ENCODE assay signal across 17 mouse cellular contexts in genomic region chr8:47392290-47392689, GRCm38 (mm10). TPM values are rescaled to one million over a fixed set of nuclear protein-coding genes. Genes with fewer than 3 reads are reported as not detected.
DNase-seq lines count a peak whose midpoint lies in the region; ATAC-seq lines count a peak whose summit lies in the region.
"Had no signal": no experiment of that assay in that cellular context is flagged by ENCODE, and none has a peak within 500 bp of the region (broad histone marks: within the 10 kb centered on the region; RNA-seq: fewer than 3 reads in every experiment).

No protein-coding gene starts in this region.

- 62% methylated on average over 18 of the region's 18 CpGs for WGBS in heart, embryonic 14.5 days
- WGBS in neural tube, embryonic 14.5 days = 71% methylated on average over 18 of the region's 18 CpGs
- WGBS in kidney, embryonic 15.5 days = 66% methylated on average over 18 of the region's 18 CpGs
- 68% methylated on average over 18 of the region's 18 CpGs for WGBS in stomach, embryonic 14.5 days
- WGBS in forebrain, embryonic 14.5 days = 74% methylated on average over 18 of the region's 18 CpGs

- H3K27ac ChIP-seq in heart, embryonic 14.5 days (replicated peaks in 1 of 2; ENCODE audit: control insufficient read depth in 1 of 2, insufficient read depth in 1 of 2, low read depth in 2 of 2, low read length in 2 of 2) = no peak overlapping the region
- no peak overlapping the region for H3K27ac ChIP-seq in neural tube, embryonic 14.5 days (ENCODE audit: low read depth, low read length)
- H3K27ac ChIP-seq in kidney, embryonic 15.5 days = peak overlapping the region; percentile 56; the same call in 1 of the 2 replicates
- H3K27ac ChIP-seq in stomach, embryonic 14.5 days (ENCODE audit: low read length) = peak overlapping the region; percentile 17; the same call in 1 of the 2 replicates
- no peak overlapping the region for H3K27ac ChIP-seq in forebrain, embryonic 14.5 days (ENCODE audit: low read depth, low read length)
- H3K27ac ChIP-seq: forebrain, embryonic 10.5 days had no signal

- peaks cover 8 to 12% of the 10 kb centered on the region in 2 experiments; a peak in 3 of 4 replicates for H3K4me1 ChIP-seq in heart, embryonic 14.5 days (ENCODE audit: control insufficient read depth in 2 of 2, insufficient read depth in 2 of 2, low read length in 2 of 2)
- H3K4me1 ChIP-seq in neural tube, embryonic 14.5 days (ENCODE audit: control insufficient read depth, insufficient read depth, low read length) = no peaks in the 10 kb centered on the region
- H3K4me1 ChIP-seq in kidney, embryonic 15.5 days = 0 out of 2 replicates have a peak, but pooled peaks cover 9% of the 10 kb centered on the region
- no peaks in the 10 kb centered on the region for H3K4me1 ChIP-seq in stomach, embryonic 14.5 days (ENCODE audit: control insufficient read depth, insufficient read depth, low read length)
- no peaks in the 10 kb centered on the region for H3K4me1 ChIP-seq in forebrain, embryonic 14.5 days (ENCODE audit: control insufficient read depth, insufficient read depth, low read length)

- H3K4me2 ChIP-seq in heart, embryonic 14.5 days (ENCODE audit: low read length) = peak overlapping the region; percentile 39
- H3K4me2 ChIP-seq in neural tube, embryonic 14.5 days (ENCODE audit: low read depth, low read length) = peak overlapping the region; percentile 11; the same call in 1 of the 2 replicates
- H3K4me2 ChIP-seq in kidney, embryonic 15.5 days = no peak overlapping the region
- 0 out of 2 replicates have a peak overlapping the region, but pooled peaks have one; percentile 17 for H3K4me2 ChIP-seq in stomach, embryonic 14.5 days (replicated peaks; ENCODE audit: low read depth, low read length)
- H3K4me2 ChIP-seq in forebrain, embryonic 14.5 days (ENCODE audit: low read length) = no peak overlapping the region
- H3K4me2 ChIP-seq: lung, embryonic 14.5 days had no signal

- no peak overlapping the region for H3K4me3 ChIP-seq in heart, embryonic 14.5 days (ENCODE audit: control insufficient read depth in 1 of 2, insufficient read depth in 1 of 2, low read depth in 1 of 2, low read length in 2 of 2)
- H3K4me3 ChIP-seq in neural tube, embryonic 14.5 days (ENCODE audit: low read depth, low read length) = no peak overlapping the region
- no peak overlapping the region for H3K4me3 ChIP-seq in kidney, embryonic 15.5 days (replicated peaks)
- H3K4me3 ChIP-seq in stomach, embryonic 14.5 days (ENCODE audit: low read depth, low read length) = no peak overlapping the region
- H3K4me3 ChIP-seq in forebrain, embryonic 14.5 days (ENCODE audit: low read depth, low read length) = no peak overlapping the region
- H3K4me3 ChIP-seq: forebrain, embryonic 10.5 days had no signal

- ATAC-seq in heart, embryonic 14.5 days (ENCODE audit: insufficient number of reproducible peaks, insufficient read depth, low FRiP score, low read depth) = peak; percentile 33; the same call in 1 of the 2 replicates
- peak; percentile 24; the same call in 1 of the 2 replicates for ATAC-seq in neural tube, embryonic 14.5 days (ENCODE audit: low read depth)
- peak; percentile 46; the same call in 1 of the 2 replicates for ATAC-seq in kidney, embryonic 15.5 days (replicated peaks; ENCODE audit: low FRiP score)
- ATAC-seq in stomach, embryonic 14.5 days (ENCODE audit: insufficient number of reproducible peaks, insufficient read depth, low FRiP score, low read depth) = 0 out of 2 replicates have a peak, but pooled peaks have one; percentile 24
- no peak for ATAC-seq in forebrain, embryonic 14.5 days

- no peaks in the 10 kb centered on the region for H3K9me3 ChIP-seq in heart, embryonic 14.5 days (ENCODE audit: control insufficient read depth, low read length)
- no peaks in the 10 kb centered on the region for H3K9me3 ChIP-seq in neural tube, embryonic 14.5 days (ENCODE audit: control insufficient read depth, low read length)
- no peaks in the 10 kb centered on the region for H3K9me3 ChIP-seq in kidney, embryonic 15.5 days (replicated peaks)
- no peaks in the 10 kb centered on the region for H3K9me3 ChIP-seq in stomach, embryonic 14.5 days (ENCODE audit: control insufficient read depth, low read depth, low read length)
- no peaks in the 10 kb centered on the region for H3K9me3 ChIP-seq in forebrain, embryonic 14.5 days (replicated peaks; ENCODE audit: control insufficient read depth, low read length)
- H3K9me3 ChIP-seq: forebrain, embryonic 10.5 days had no signal

- intact Hi-C loops in heart, postnatal 14 days (cut with DNase I) = no loop called here

- no peaks in the 10 kb centered on the region for H3K27me3 ChIP-seq in heart, embryonic 14.5 days (ENCODE audit: control insufficient read depth, insufficient read depth, low read length)
- H3K27me3 ChIP-seq in neural tube, embryonic 14.5 days (ENCODE audit: control insufficient read depth, insufficient read depth, low read length) = no peaks in the 10 kb centered on the region
- no peaks in the 10 kb centered on the region for H3K27me3 ChIP-seq in kidney, embryonic 15.5 days
- no peaks in the 10 kb centered on the region for H3K27me3 ChIP-seq in stomach, embryonic 14.5 days (ENCODE audit: control insufficient read depth, insufficient read depth, low read length)
- H3K27me3 ChIP-seq in forebrain, embryonic 14.5 days (replicated peaks; ENCODE audit: control insufficient read depth, insufficient read depth, low read length) = no peaks in the 10 kb centered on the region

- no peaks in the 10 kb centered on the region for H3K36me3 ChIP-seq in heart, embryonic 14.5 days (ENCODE audit: control insufficient read depth, insufficient read depth, low read length)
- no peaks in the 10 kb centered on the region for H3K36me3 ChIP-seq in neural tube, embryonic 14.5 days (ENCODE audit: control insufficient read depth, insufficient read depth, low read length)
- no peaks in the 10 kb centered on the region for H3K36me3 ChIP-seq in kidney, embryonic 15.5 days
- no peaks in the 10 kb centered on the region for H3K36me3 ChIP-seq in stomach, embryonic 14.5 days (ENCODE audit: control insufficient read depth, insufficient read depth, low read length)
- no peaks in the 10 kb centered on the region for H3K36me3 ChIP-seq in forebrain, embryonic 14.5 days (ENCODE audit: control insufficient read depth, insufficient read depth, low read length)
- H3K36me3 ChIP-seq: forebrain, embryonic 10.5 days had no signal

- DNase-seq in heart, postnatal 14 days = no peak
- no peak for DNase-seq in neural tube, embryonic 10.5 days (ENCODE audit: extremely low spot score, low spot score)
- no peak for DNase-seq in gastrocnemius, adult 18-20 months (ENCODE audit: low spot score)
- no peak for DNase-seq in forebrain, embryonic 14.5 days (ENCODE audit: low spot score)
- DNase-seq: B cell, adult 2 months; cerebellum, adult 11-12 months; embryo, embryonic 11 days; lung, embryonic 14.5 days; spleen, adult 18-20 months; thymus, adult 2 months had no signal

- no peak overlapping the region for H3K9ac ChIP-seq in heart, embryonic 14.5 days (ENCODE audit: low read length)
- H3K9ac ChIP-seq in neural tube, embryonic 14.5 days (replicated peaks; ENCODE audit: low read depth, low read length) = no peak overlapping the region
- no peak overlapping the region for H3K9ac ChIP-seq in kidney, embryonic 15.5 days
- no peak overlapping the region for H3K9ac ChIP-seq in stomach, embryonic 14.5 days (replicated peaks; ENCODE audit: low read depth, low read length)
- H3K9ac ChIP-seq in forebrain, embryonic 14.5 days (ENCODE audit: low read length) = no peak overlapping the region
- H3K9ac ChIP-seq: lung, embryonic 14.5 days had no signal

RNA-seq across cellular contexts. Expression of gene Stox2, which starts 53.9 kb away (rescaled TPM):
- 10.8 and 10.9 TPM in 2 replicates for polyA plus RNA-seq in heart, embryonic 14.5 days (2014; fragmentation: Nextera tagmentation; extraction: Ambion mirVana)
- 10 to 100 TPM; 16.9 to 19.2 TPM for total RNA-seq in heart, postnatal 14 days (2021)
- polyA plus RNA-seq in neural tube, embryonic 14.5 days (2014; fragmentation: Nextera tagmentation; extraction: Ambion mirVana) = 39.6 and 49.7 TPM in 2 replicates
- polyA plus RNA-seq in kidney, embryonic 15.5 days (2015; fragmentation: Nextera tagmentation; extraction: Ambion mirVana) = 12.3 and 13.8 TPM in 2 replicates
- 19.2 and 20.5 TPM in 2 replicates for polyA plus RNA-seq in stomach, embryonic 14.5 days (2014; fragmentation: Nextera tagmentation; extraction: Ambion mirVana)
- total RNA-seq in gastrocnemius, adult 18-20 months (2021) = 1 to 10 TPM; 6.0 to 6.6 TPM
- polyA plus RNA-seq in forebrain, embryonic 14.5 days (2014; fragmentation: Nextera tagmentation; extraction: Ambion mirVana) = 33.3 and 37.5 TPM in 2 replicates
- total RNA-seq: megakaryocyte-erythroid progenitor cell, adult 5-6 weeks; monocyte, adult 5-6 weeks had no signal

Comparison
In these comparisons a context has a peak if more than half of its experiments do, and no peak if none do; other contexts are left out.
1. H3K27ac ChIP-seq: peak in kidney, embryonic 15.5 days (single experiment) and stomach, embryonic 14.5 days (single experiment); none in heart, embryonic 14.5 days (0 of 2), neural tube, embryonic 14.5 days (single experiment) and forebrain, embryonic 14.5 days (single experiment).
2. H3K4me2 ChIP-seq: peak in heart, embryonic 14.5 days (single experiment), neural tube, embryonic 14.5 days (single experiment) and stomach, embryonic 14.5 days (single experiment); none in kidney, embryonic 15.5 days (single experiment) and forebrain, embryonic 14.5 days (single experiment).